Mouse (Mus musculus) spleen, postnatal 10 days (tissue): Measurements from ENCODE around the gene Engase.

Experiments used
- DNase-seq, 2 experiments: peaks; one replicate each; pipeline ENCODE4 v3.0.0; 2021 to 2022; ENCODE audit warnings: low spot score in 2 of 2

Gene Engase

GRCm38 (mm10) chr11:118453886-118454671, 22.6 kb upstream of the Engase start:
- no peak for DNase-seq

DNA sequence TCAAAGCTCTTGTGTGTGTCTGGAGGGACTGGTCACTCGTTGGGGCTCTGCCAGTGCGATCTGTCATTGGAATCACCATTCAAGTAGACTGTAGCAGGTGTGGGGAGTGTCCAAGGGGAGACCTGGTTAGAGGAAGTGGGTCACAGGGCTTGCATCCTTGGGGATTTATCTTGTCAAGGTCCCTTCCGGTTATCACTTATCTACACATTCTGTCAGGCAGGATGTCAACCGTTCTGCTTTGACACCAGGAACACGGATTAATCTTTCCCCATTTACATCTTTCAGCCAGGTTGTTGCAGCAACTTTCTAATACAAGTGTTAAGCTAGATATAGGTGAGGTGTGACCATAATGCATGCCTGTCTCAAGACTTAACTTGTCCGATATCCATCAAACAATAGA, 20.8 kb upstream of the Engase start:
- no peak for DNase-seq

DNA sequence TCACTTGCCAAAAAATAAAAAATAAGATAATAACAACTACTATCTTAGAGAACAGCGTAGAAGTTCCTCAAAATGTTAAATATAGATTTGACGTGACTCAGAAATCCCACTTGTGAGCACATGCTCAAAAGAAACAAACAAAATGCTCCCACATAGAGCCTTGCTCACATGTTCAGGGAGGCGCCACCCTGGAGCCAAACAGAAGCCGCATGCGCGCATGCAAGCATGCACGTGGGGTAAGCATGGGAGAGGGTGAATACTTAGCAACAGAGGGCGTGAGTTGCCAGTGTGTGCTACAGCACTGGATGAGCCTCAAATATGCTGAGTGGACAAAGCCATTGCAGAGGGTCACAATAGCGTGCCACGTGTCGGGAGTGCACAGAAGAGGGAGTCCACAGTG, 19.7 kb upstream of the Engase start:
- no peak for DNase-seq

DNA sequence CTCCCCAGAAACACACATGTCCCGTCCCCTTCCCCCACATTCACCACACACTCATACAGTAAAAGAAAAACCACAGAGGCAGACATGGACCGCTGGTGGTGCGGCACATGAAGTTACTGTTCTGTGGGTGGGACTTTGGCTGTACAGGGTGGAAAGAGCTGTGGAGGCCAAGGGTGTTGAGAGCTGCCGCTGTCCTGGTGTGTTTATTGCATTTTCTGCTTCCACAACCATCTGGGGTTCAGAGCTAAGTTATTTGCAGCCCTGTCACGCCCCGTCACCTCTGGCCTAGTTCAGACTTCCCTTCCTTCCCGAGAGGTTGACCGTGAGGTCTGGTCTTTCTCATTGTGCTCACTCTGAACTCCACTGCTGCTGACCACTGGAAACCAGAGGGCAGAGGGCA, 17.6 kb upstream of the Engase start:
- peak in 1 of 2 experiments; percentile 41 for DNase-seq

DNA sequence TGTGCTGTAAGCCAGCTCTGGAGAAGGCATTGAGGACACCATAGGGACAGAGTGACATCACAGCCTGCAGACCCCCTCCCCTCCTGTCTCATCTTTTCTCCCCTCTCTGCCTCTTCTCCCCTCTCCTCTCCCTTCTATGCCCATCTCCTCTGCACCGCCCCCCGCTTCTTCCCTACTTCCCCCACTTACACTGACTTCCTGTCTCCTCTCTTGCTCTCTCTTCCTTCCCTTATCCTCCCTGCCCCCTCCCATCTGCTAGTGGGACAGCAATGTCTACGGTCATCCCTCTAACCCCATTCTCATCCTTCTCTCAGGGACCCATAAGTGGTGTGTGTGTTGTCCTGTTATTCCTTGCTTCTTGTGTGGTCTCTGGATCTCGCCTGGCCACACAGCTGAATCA, 17.1 kb upstream of the Engase start:
- DNase-seq: no peak

DNA sequence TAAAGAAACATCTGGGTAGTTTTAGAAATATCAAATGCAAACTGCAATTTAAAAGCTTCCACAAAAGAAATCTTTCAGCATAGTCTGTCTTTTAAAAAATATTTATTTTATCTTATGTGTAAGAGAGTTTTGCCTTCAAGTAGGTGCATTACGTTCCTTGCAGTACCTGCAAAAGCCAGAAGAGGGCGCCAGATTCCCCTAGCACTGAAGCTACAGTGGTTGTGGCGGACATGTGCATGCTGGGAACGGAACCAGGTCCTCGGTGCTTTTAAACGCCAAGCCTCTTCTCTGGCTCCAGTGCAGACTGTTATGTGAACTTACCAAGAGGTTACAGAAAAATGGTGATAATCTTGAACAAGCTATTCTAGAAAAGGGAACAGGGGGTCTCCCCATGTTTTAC, 16.3 kb upstream of the Engase start:
- peak in 1 of 2 experiments; percentile 65 for DNase-seq

DNA sequence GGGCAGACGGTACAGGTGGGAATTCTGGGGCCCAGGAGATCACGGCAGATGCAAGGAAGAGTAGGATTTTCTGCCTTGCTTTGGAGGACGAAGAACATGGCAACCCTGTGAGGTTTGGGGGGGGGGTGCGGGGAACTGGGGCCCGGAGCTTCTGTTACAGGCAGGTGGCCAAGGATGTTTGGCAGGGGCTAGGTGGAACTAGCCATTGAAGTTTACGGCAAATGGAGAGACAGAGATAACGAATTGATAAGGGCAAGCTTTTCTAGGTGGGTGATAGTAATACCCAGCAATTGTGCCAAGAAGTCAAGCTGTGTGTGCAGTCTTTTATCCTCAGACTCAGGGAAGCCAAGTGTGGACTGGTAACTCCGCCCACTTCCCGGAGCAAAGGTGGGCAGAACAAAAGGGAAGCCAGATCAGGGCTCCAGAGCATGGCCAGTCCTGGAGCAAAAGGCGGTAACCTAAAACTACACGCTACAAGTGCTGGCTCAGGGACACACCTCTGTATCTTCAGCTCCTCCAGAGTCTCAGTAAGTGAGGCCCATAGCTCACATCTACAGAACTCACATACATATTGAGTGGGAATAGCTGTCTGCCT, 9.1 kb upstream of the Engase start:
- DNase-seq: no peak

GRCm38 (mm10) chr11:118469509-118470160, 7.0 kb upstream of the Engase start:
- DNase-seq: no peak

- DNase-seq: no peak
These were observed 6.2 kb upstream of the Engase start for GRCm38 (mm10) chr11:118470234-118470966.

- no peak for DNase-seq
These were observed 5.0 kb upstream of the Engase start for GRCm38 (mm10) chr11:118471676-118472075.

GRCm38 (mm10) chr11:118473161-118473560, 3.5 kb upstream of the Engase start:
- no peak for DNase-seq

GRCm38 (mm10) chr11:118473842-118474500, 2.7 kb upstream of the Engase start:
- no peak for DNase-seq

- no peak for DNase-seq
These were observed 1.0 kb upstream of the Engase start for GRCm38 (mm10) chr11:118475496-118476083.

- DNase-seq: no peak
These were observed 3.1 kb downstream of the Engase start for GRCm38 (mm10) chr11:118479776-118480175.

- no peak for DNase-seq
These were observed 4.6 kb downstream of the Engase start for GRCm38 (mm10) chr11:118481231-118481630.

DNA sequence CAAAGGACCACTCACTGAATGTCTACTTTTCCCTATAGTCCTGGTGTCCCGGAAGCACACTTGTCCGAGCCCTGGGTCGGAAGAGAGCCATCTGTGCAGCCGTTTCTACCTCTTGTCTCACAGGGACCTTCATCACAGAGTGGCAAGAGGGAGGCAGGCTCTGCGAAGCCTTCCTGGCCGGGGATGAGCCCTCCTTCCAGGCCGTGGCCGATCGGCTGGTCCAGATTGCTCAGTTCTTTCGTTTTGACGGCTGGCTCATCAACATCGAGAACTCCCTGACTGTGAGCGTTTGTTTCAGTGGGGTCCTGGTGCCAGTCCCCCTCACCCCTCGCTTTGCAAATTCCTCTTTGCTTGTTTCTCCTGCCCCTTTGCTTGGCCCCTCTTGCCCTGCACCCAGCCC, 5.1 kb downstream of the Engase start:
- no peak for DNase-seq

DNA sequence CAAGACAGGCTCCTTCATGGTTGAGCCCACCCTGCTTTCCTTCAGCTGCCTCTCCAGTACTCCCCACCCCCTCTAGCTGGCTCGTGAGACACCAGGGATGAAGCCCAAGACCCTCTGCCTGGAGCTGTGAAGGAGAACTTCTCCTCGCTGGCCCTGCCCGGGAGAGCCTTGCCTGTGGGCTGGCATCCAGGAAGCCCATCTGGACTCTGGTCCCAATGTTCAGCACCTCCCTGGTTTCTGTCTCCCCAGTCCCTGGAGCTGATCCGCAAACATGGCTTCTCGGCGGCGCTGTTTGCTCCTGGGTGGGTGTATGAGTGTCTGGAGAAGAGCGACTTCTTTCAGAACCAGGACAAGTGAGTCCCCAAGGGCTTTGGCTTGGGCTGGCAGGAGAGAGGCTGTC, 7.5 kb downstream of the Engase start:
- DNase-seq: no peak

GRCm38 (mm10) chr11:118485338-118485737, 8.7 kb downstream of the Engase start:
- no peak for DNase-seq

GRCm38 (mm10) chr11:118485780-118486179, 9.2 kb downstream of the Engase start:
- DNase-seq: no peak

DNA sequence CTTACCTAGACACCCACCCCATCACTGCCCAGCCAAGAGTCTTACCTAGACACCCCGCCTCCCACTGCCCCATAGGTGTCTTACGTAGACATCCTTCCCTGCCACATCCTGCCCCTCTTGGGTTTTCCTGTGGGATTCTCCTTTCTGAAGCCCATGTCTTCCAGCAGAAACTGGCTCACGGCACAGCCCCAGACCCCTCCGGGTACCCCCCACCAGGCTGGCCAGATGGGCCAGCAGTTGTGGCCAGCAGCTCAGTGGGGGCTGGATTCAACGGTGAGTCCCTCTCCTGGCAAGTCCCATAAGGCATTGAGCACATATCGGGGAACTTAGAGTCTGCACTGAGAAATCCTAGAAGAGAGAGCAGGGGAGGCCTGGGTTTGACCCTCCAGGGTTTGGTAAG, 9.7 kb downstream of the Engase start:
- no peak for DNase-seq
